9 mouse cellular contexts compared by ENCODE assay signal in the genomic region with DNA sequence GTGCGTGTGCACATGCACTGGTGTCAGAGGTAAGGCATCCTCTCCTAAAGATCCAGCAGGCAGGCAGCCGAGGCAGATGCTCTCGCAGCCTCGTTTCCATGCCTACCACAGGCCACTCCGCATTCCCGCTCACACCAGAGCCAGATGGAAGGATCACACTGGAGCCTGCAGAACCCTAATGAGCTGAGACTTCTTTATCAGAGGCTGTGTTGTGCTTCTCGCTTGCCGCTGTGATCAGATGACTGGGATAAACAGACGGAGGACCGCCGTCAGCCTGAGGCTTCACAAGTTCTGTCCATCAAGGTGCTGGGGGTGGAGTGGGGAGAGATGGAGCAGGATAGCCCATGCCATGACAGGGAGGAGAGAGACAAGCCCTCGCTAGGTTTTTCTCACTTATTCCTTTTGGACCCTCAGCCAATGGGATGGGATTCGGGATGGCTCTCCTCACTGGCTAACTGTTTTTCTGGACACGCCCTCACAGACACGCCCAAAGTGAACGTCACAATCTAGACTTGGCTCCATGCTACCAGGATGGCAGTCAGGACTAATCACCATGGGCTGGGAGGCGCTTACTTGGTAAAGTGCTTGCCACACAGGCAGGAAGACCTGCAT. TPM values are rescaled to one million over a fixed set of nuclear protein-coding genes. Genes with fewer than 3 reads are reported as not detected.
A peak's percentile ranks its signal among the peaks of the same experiment; 100 is the strongest.
DNase-seq lines count a peak whose midpoint lies in the region; ATAC-seq and TF ChIP-seq lines count a peak whose summit lies in the region.
"Had no signal": no experiment of that assay in that cellular context is flagged by ENCODE, and none has a peak within 500 bp of the region (broad histone marks: within the 10 kb centered on the region; RNA-seq: fewer than 3 reads in every experiment).

No protein-coding gene starts in this region.

- WGBS in hindbrain, embryonic 14.5 days: 18% methylated on average over 17 of the region's 17 CpGs

- H3K9me3 ChIP-seq in hindbrain, embryonic 14.5 days (ENCODE audit: control insufficient read depth, low read length): no peaks in the 10 kb centered on the region
- H3K9me3 ChIP-seq: liver, embryonic 15.5 days had no signal

- DNase-seq in left cerebral cortex, adult 2 months (ENCODE audit: extremely low spot score in 1 of 2, low spot score in 2 of 2): peak in 1 of 2 experiments; percentile 56
- DNase-seq in left cerebral cortex, adult 11 months (ENCODE audit: low spot score): no peak
- peak; percentile 49 to 60 for DNase-seq in cerebellum, postnatal 25 days
- peak; percentile 57 for DNase-seq in hindbrain, embryonic 14.5 days (ENCODE audit: low spot score)
- DNase-seq in mesoderm, embryonic 11.5 days (ENCODE audit: low read depth, low spot score): peak; percentile 61
- DNase-seq in ovary, postnatal 36 days (ENCODE audit: low spot score): no peak
- DNase-seq in kidney, adult 18-20 months: no peak
- no peak for DNase-seq in thymus, postnatal 4 days

- H3K4me1 ChIP-seq in hindbrain, embryonic 14.5 days (replicated peaks; ENCODE audit: control insufficient read depth, insufficient read depth, low read length): peaks cover 3% of the 10 kb centered on the region; the same call in 1 of the 2 replicates

- no peak overlapping the region for H3K4me3 ChIP-seq in left cerebral cortex, adult 2 months
- H3K4me3 ChIP-seq in hindbrain, embryonic 14.5 days (replicated peaks; ENCODE audit: low read length): no peak overlapping the region
- H3K4me3 ChIP-seq: liver, embryonic 15.5 days had no signal

- intact Hi-C loops in left cerebral cortex, adult 2 months (cut with DNase I): no loop called here

- peak overlapping the region; percentile 36 for H3K4me2 ChIP-seq in hindbrain, embryonic 14.5 days (replicated peaks)
- H3K4me2 ChIP-seq: liver, embryonic 15.5 days had no signal

- no peaks in the 10 kb centered on the region for H3K27me3 ChIP-seq in hindbrain, embryonic 14.5 days (ENCODE audit: control insufficient read depth, insufficient read depth, low read length)

- H3K27ac ChIP-seq in left cerebral cortex, adult 2 months: peak overlapping the region; percentile 30; the same call in 1 of the 2 replicates
- peak overlapping the region; percentile 59 for H3K27ac ChIP-seq in hindbrain, embryonic 14.5 days
- H3K27ac ChIP-seq: liver, embryonic 15.5 days had no signal

- peak; percentile 82 for ATAC-seq in hindbrain, embryonic 14.5 days (ENCODE audit: low FRiP score)

- H3K36me3 ChIP-seq in hindbrain, embryonic 14.5 days (replicated peaks; ENCODE audit: control insufficient read depth, insufficient read depth): no peaks in the 10 kb centered on the region
- H3K36me3 ChIP-seq: liver, embryonic 15.5 days had no signal

- no peak for TF ChIP-seq CTCF in left cerebral cortex, adult 2 months (IDR thresholded peaks at IDR 0.05)

- no peak overlapping the region; the same call in 1 of the 2 replicates for H3K9ac ChIP-seq in hindbrain, embryonic 14.5 days
- H3K9ac ChIP-seq: liver, embryonic 15.5 days had no signal

RNA-seq across cellular contexts. Expression of gene Tent5b, which starts 47.3 kb away (rescaled TPM):
- not detected for total RNA-seq in left cerebral cortex, adult 2 months (2021)
- 0.09 and 0.16 TPM in 2 replicates for polyA plus RNA-seq in hindbrain, embryonic 14.5 days (2014; fragmentation: Nextera tagmentation; extraction: Ambion mirVana)

Comparison
In these comparisons a context has a peak if more than half of its experiments do, and no peak if none do; other contexts are left out.
1. DNase-seq: peak in cerebellum, postnatal 25 days (2 of 2), hindbrain, embryonic 14.5 days (single experiment) and mesoderm, embryonic 11.5 days (single experiment); none in left cerebral cortex, adult 11 months (single experiment), ovary, postnatal 36 days (single experiment), kidney, adult 18-20 months (single experiment) and thymus, postnatal 4 days (single experiment).